Mouse (Mus musculus) retina, embryonic 14.5 days (tissue): ENCODE data around the gene Hscb.

ENCODE experiments used
- DNase-seq: peaks from one replicate; pipeline ENCODE4 v3.0.0-alpha.2; 2015; ENCODE audit warnings: low spot score

Hscb gene

DNA sequence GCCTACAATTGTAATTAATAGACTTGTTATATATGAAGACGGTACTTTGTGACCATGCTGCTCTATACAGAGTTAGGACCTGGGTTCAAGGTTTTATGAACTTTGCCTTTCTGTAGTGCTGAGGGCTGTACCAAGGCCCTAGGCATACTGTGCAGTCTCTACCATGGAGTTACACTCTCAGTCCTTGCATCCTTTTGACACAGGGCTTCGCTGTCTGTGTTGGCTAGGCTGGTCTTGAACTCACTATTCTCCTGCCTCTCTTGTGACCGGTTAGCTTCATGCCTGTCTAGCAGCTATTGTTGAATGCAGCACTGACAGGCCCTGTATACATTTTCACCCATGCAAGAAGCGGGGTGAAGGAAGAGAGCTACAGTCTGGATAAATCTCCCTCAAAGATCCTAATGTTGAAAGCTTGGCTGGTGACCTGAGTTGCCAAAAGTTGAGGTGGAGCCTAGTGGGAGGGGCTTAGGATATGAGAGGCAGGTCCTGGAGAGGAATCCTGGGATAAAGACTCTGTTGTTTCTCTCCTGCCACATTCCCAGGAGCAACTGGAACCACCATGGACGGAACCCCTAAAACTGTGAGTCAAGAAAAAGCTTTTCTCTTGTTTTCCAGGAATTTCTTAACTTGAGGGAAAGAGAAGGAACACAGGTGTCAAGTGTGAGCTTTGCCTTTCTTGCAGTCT lies 8.4 kb downstream of the Hscb start:
- DNase-seq = no peak

DNA sequence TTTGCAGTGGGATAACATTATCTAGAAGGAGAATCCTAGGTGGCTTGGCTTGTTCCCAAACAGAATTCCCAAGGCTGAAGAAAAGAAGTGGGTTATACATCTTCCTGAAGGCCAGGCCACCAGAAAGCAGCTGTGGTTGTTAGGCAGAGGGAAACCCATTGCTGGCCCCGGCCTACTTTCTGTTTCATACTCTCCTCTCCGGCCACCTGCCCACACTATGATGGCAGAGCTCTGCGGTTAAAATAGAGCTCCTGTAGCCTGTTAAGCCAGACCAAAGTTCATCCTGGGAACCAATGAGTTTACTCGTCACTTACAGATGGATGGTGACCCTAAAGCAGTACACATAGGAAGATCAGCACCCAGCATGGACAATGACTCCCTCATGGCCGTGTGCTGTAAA lies 12.0 kb downstream of the Hscb start:
- no peak for DNase-seq

DNA sequence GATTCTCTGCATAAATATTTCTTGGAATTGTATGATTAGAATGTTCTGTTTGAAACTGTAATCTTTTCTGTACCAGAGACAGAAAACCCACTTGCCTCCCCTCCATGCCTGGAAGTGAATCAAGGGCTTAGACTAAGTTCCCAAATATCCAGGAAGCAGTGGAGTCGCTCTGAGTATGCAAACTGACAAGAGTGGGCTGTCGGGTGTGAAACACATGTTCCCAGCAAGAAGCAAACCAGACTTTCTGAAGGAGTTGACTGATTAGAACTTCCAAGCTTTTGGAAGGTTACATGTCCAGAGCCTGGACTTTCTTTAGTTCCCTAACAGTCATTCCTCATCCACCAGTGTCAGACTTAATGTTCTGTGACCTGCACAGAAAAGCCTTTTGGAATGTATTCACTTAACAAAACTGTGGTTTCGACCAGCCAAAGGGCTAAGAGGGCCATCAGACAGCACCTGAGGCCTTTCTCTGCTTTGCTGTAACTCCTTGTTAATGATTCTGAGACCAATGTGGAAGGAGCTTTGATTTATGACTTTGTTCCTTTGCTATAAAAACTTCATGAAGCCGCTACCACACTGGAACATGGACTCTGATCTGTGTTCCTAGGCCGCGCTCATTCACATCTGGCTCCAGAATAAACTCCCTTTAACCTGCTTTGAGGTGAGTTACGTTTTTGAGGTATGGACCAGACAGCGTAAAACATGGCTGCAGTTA lies 12.6 kb downstream of the Hscb start:
- DNase-seq = no peak

DNA sequence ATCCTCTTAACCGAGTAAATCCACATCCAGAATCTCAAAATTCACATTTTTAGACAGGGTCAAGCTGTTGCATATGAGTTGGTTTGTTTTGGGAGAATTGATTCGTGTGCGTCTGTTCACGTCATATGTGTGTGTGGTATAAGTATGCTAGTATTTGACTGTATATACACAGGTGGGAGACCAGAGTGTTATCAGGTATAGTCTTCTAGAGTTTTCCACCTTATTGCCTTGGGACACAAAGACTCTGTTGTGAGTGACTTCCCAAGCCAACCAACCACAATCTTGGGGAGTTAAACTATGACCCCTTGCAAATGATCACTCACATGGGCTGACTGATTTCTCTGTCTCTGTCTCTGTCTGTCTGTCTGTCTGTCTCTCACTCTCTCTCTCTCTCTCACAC lies 15.2 kb downstream of the Hscb start:
- DNase-seq = no peak

DNA sequence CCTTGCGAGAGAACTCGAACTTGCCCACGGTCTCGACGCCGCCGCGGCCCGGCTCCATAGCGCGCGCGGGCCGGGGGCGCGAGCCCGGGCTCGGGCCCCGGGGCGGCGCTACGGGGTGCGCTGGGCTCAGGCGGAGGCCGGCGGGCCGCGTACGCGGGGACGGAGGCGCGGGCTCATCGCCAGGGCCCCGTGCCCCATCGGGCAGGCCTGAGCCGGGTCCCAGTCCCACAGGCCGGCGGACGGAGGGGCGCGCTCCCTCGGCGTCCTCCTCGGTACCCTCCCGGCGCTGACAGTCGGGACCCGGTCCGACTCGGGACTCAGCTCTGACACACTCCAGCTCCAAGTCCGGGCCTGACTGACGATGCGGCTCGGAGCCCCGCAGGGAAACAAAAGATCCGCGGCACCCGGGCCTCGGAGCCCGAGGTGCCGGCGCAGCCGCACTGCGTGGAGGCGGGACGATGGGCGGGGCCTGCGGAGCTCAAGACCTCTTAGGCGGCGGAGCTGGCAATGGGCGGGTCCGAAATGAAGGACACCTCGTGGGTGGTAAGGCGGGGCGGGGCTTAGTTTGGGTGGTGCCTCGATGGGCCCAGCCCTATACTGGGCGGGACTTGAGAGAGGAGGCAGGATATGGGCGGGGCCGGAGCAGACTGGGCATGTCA lies 29.8 kb downstream of the Hscb start, which contains the start of gene Ulk1:
Gene Ulk1, minus strand, starts transcription at position 431 of the 659 bp plus-strand sequence.
- DNase-seq = peak; percentile 100

DNA sequence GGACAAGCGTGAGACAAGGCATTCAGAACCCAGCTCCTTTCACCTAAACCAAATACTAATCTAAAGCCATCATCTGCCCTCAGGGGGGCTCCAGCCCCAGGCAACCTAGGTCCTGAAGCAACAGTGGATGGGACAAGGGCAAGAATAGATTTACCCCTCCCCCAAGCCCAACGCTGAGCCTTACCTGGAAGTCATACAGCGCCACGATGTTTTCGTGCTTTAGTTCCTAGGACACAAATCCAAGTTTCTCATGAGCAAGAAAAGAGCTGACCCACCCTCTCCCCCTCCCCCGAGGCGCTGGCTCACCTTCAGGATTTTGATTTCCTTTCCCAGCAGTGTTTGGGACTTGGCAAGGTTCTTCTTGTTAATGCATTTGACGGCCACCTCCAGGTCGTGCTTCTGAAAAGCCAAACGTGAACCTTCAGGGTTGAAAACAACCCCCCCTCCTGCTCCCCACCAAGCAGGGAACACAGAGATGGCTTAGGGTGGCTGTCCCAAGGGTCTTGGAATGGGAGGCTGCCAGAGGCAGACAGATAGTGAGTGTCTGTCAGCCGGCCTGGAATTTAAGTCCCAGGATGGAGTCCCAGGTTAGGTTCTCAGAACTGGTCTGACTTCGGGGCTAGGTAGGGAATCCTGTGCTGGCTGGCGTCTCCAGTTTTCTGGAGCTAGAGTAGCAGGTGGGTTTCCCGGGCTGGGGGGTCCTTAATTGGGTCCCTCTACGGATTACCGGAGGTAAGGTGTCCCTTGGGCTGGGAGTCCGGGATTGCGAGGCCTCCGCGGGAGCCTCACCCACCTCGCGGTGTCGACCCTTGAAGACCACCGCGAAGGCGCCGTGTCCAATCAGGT lies 30.5 kb downstream of the Hscb start:
- peak; percentile 51 for DNase-seq

DNA sequence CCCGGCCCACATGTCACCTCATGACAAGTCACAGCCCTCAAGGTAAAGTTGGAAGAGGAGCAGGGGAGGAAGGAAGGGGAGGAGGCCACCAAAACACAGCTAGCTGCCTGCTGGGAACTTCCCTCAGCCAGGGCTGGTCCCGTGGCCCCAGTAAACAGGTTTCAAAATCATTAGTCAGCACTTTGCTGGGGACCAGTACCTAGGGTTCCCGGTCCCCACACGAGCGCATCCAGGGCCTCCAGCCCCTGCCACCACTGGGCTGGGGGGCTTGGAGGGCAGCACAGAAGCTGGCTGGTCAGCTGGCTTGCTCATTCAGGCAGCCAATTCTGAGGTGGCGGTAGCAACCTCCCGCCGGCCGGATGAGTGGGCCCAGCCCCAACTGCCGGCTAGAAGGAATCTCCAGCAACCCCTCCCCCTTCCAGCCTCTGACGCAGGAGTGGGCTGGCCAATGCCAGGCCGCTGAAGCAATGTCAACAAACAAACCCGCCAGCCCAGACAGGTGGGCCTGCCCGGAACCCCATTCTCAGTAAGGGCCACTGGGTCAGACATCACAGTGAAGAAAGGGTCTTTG lies 31.4 kb downstream of the Hscb start:
- DNase-seq = peak; percentile 88

DNA sequence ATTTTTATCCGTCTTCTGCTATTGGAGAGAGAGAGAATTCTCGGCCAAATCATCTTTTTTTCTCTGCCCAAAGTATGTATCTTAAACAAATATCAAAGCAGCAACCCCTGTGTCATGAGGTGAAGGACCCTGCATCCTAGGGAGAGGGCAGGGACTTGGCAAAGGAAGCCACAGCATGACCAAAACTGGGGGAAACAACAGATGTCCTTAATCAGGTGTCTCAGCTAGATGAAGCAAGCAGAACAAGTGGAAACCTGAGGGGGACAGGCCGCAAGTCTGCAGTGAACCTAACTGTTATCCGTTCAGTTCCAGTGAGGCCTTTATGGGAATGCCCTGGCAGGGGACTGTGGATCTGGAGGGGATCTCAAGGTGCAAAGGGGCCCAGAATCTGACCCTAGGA lies 32.1 kb downstream of the Hscb start:
- no peak for DNase-seq

DNA sequence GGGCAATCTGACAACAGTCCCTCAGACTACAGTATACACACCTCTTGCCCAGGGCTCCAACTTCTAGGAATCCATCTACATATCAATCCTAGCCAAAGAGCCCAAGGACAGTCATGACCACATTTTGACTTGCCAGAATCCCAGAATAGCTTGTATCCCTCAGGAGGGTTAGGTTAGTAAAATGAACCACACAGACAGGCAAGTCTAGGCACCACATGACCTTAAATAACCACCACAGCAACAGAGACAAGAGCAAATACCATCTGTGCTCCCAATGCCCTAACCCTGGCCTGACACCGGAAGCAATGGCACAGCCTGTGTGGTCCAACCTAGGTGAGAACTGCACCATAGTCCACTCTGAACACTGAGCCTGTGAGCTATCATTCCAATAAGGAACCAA lies 32.9 kb downstream of the Hscb start:
- no peak for DNase-seq

DNA sequence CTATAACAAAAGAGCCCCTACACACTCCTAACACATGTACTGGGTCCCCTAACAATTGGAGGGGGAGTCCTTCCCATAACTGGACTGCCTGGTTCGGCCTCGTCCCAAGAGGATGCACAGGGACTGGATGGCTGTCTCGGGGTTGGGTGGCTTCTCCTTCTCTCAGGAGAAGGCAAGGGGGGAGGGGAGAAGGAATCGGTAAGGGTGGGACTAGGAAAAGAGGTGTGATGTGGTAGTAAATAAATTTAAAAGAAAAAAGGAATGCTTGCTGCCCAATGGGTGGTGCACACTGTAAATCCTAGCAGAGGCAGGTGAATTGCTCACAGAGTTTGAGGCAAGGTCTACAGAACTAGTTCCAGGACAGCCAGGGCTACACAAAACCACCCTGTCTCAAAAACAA lies 33.4 kb downstream of the Hscb start:
- no peak for DNase-seq

DNA sequence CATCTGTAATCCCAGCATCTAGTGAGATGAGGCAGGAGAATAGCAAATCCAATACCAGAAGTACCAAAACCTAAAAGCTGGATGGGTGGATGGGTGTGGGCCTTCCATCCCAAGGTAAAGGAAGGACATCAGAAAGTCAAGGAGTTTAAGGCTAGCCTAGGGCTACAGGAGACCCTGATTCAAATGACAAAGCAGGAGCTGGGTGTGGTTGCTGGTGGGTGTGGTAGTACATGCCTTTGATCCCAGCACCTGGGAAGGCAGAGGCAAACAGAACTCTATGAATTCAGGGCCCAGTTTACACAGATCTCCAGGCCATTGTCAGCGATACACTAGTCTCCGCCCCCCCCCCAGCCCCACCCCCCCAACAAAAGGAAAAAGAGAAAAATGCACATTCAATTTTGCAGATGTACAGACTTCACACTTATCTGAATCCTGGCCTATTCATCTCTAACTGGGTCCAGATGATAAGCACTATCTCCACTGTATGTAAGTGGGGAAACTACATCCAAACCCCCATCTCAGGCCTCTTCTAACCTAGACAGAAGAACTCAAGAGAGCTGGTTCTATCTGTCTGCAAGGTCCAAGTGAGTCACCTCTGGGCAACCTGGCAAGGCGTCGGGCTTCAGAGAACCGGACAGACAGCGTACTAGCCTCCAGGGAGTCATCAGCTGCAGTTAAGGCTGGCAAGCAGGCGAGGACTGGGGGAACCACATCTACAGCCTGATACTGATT lies 35.4 kb downstream of the Hscb start:
- DNase-seq = no peak

DNA sequence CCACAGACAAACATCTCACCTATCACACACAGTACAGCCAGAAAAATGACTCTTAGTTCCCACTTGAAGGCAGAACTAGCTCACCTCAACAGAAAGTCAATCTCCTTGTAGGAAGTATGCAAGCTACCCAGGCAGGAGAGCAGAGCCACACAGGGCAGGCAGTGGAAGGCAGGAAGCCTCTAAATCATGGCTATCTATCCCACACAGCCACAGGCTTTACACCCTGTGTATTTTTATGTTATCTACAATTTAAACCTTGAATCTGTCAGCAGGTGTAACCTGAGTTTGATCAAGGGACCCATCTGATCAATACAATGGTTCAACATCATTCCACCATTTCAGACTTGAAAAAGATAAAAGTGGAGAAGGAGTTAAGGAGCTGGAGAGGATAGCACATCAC lies 36.8 kb downstream of the Hscb start:
- no peak for DNase-seq

DNA sequence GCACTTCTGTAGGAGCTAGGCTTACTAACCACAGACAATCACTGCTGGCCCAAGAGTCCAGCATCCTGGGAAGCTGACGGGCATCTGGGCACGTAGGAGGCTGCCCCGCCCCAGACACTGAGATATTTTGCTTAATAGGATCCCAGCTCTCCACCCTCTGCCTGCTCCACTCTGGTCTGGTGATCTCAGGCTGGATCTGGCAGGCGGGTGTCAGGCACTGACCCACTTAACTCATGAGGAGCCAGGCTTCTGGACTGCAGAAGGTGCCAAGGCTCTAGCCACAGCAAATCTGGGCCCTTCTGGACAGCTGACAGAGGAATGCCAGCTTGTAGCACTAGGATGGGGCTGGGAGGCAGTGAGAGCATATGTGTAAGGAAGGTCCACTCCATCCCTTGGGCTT lies 37.4 kb downstream of the Hscb start:
- no peak for DNase-seq

DNA sequence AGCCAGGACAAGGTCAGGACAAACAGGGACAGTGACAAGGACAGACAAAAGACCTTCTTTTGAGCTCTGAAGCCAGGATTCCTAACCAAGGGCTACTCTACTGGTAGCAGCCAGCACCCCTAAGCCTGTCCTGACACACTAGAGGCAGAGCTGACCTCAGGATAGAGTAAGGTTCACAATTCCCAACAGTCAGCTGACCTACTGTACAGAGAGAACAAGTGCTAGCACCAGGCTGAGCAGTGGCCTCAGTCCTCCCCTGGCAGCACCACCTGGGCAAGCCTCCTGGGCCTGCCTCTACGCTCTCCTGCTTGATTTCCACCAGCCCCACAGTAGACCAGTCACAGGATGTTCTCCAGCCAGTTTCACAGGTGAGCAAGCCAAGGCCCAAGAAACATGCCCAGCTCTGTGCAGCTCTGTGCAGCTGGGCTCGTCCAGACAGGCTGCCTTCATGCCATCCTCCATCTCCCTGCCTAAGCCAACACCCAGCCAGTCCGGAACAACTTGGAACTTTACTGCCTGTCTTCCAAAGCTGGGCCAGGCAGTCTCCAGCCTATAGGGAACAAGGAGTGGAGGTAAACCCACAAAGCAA lies 38.4 kb downstream of the Hscb start:
- DNase-seq = no peak

DNA sequence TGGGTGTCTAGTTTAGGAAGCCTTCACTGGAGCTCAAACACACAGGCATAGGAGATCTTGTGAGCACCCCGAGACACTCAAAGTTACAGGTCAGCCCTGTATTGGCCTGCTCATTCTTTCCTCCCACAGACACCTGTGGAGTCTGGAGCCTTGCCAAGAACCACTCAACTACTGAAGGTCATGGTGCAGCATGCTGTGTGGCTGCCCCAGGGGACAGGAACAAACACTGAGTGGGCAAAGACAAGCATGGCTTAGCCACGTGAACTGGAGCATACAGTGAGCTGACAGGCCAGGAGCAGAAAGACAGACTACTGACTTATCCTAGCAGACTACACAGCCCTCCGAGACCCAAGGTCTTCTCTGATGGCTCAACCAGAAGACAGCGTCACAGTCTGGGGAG lies 41.9 kb downstream of the Hscb start:
- DNase-seq = no peak

DNA sequence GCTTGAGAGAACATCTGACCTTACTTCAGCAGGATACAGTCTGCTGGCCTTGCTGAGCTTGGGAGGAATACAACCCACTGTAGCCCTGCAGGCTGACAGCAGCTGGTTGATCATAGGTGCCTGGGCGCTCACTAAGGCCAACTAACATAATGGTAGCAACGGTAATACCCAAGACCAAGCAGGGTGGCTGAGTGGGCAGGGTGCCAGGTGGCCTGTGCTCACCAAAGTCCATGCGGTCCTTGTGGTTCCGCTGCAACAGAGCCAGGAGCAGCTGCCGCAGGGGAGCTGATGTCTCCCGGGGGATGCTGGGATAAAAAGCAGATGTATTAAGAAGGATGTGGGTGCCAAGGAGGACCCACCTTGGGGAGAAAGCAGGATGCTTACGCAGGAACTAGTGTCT lies 45.2 kb downstream of the Hscb start:
- DNase-seq = no peak

DNA sequence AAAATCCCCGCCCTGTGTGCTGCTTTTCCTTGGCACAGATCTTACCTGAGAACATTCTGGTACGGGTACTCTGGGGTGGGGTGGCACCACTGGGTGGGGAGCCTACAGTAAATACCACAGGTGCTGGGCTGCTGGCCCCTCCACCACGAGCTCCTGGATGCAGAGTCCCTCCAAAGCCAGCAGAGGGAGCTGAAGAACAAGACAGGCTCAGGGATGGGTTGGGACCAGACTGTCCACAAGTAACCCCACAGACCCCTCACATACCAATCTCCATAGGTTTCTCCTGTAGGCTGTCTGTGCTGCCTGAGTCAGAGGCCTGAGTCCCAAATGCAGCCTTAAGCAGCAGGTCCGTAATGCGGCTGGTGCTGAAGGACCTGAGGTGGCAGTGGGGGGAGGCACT lies 50.9 kb downstream of the Hscb start:
- DNase-seq = peak; percentile 72

DNA sequence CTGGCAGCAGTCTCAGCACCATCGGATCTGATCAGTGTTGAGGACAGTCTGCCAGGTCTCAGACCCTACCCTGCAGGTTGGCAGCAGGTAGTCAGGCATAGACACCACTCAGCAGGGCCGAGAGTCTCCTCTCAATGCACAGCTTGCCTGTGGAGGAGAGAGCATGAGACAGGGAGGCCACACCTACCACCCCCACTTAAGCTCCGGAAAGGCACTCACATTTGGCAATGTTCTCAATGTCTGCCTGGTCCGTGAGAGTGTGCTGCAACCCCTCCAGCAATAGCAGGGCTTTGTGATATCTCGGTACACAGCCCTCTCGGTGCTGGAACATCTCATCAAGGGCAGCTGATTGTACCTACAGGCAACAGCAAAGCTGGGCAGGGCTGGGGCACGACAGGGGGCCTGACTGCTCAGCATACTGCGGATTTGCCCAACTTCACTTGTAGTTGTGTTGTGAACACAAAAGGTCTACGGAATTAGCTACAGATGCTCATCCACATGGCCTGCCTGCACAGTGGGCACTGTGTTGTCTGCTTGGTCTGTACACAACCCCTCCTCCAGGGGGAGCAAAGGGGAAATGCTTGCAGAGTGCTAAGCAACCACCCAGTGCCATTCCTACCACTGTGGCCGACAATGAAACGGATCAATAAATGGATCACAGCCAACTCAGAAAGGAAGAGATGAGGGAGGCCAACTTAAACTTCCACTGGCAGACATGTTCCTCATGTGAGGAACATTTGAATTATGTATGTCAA lies 53.3 kb downstream of the Hscb start:
- no peak for DNase-seq

DNA sequence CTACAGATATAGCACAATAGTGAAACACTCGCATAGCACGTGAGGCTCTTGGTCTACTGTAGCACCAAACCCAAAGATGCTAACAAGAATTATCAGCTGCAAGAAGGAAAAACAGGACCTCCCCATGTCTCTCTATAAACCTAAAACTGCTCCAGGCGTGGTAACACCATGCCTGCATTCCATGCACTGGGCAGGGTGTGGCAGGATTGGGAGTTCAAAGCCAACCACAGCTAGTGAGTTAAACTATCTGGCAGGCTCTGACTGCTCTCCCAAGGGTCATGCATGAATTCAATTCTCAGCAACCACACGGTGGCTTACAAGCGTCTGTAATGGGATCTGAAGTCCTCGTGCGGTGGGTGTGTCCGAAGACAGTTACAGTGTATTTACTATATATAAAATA lies 56.4 kb downstream of the Hscb start:
- no peak for DNase-seq

DNA sequence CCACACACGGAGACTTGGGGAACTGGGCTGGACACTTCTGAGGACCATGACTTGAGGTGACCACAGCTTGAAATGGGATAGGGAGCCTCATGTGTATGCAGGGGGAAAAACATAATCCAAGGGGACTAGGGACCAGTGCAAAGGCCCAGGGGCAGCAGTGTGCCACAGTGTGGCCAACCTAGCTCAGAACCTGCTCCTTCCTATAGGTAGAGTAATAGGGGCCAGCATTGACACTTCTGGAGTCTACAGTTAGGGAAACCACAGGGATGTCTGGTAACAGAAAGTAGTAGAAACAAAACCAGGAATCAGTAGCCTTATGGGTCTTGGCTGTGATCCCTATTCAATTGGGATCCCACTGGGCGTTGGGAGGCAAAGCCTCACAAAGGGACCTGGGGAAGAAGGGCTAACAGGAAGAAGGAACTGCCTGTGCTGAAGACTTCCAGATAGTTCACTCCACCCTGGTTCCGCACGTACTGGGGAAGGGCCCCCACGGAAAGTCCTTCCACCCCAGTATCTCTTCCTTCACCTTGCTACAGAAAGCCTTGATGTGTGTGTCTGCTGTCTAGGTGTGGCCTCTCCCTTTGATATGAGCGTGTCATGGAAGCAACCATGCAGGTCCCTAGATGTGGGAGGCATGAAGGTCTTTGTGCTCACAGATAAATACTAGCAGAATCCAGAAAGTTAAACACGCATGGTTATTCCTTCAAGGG lies 57.9 kb downstream of the Hscb start:
- DNase-seq = no peak
